Mouse (Mus musculus): ENCODE measurements at regions not wholly inside any gene's neighbourhood (a gene's known extent, or its start where the extent isn't known, plus 50 kb on each side); places are given as distances from the start of the nearest gene placed in this dataset.
A peak's percentile ranks its signal among the peaks of the same experiment; 100 is the strongest.

- Histone ChIP-seq H3K4me3 (ENCODE audit: low read depth, low read length) (no peak overlapping the region), H3K36me3 (ENCODE audit: insufficient read depth) (no peaks in the 10 kb centered on the region), H3K27ac (ENCODE audit: low read depth) (no peak overlapping the region), H3K9me3 (ENCODE audit: low read depth, low read length) (no peaks in the 10 kb centered on the region), H3K4me2 (no peak overlapping the region), H3K4me1 (ENCODE audit: insufficient read depth) (no peaks in the 10 kb centered on the region), H3K9ac (no peak overlapping the region), H3K27me3 (ENCODE audit: insufficient read depth, low read length) (no peaks in the 10 kb centered on the region)
- no peak for ATAC-seq (ENCODE audit: insufficient read depth)
- WGBS: 37% methylated on average over 9 of the region's 9 CpGs
- DNase-seq: peak; percentile 50
- TF ChIP-seq CTCF (IDR thresholded peaks at IDR 0.05; ENCODE audit: low read depth): no peak
These were observed 184.7 kb downstream of the Nrp2 start for GRCm38 (mm10) chr1:62887585-62888483.

GRCm38 (mm10) chr1:62901375-62901774, 198.3 kb downstream of the Nrp2 start:
- Histone ChIP-seq H3K9ac (no peak overlapping the region), H3K9me3 (ENCODE audit: low read depth, low read length) (no peaks in the 10 kb centered on the region), H3K4me2 (no peak overlapping the region), H3K4me3 (ENCODE audit: low read depth, low read length) (no peak overlapping the region), H3K27me3 (ENCODE audit: insufficient read depth, low read length) (no peaks in the 10 kb centered on the region), H3K4me1 (ENCODE audit: insufficient read depth) (0 out of 2 replicates have a peak, but pooled peaks cover 7% of the 10 kb centered on the region), H3K36me3 (ENCODE audit: insufficient read depth) (no peaks in the 10 kb centered on the region), H3K27ac (ENCODE audit: low read depth) (peak overlapping the region; percentile 19; the same call in 1 of the 2 replicates)
- ATAC-seq (ENCODE audit: insufficient read depth) (peak; percentile 89), DNase-seq (peak; percentile 80)
- no peak for TF ChIP-seq CTCF (IDR thresholded peaks at IDR 0.05; ENCODE audit: low read depth)
- WGBS: 39% methylated on average over 6 of the region's 6 CpGs

- no peak for TF ChIP-seq CTCF (IDR thresholded peaks at IDR 0.05; ENCODE audit: low read depth)
- 52% methylated on average over 5 of the region's 5 CpGs for WGBS
- Histone ChIP-seq H3K4me2 (no peak overlapping the region), H3K27me3 (ENCODE audit: insufficient read depth, low read length) (no peaks in the 10 kb centered on the region), H3K4me3 (ENCODE audit: low read depth, low read length) (no peak overlapping the region), H3K27ac (ENCODE audit: low read depth) (peak overlapping the region; percentile 19; the same call in 1 of the 2 replicates), H3K9ac (no peak overlapping the region), H3K4me1 (ENCODE audit: insufficient read depth) (0 out of 2 replicates have a peak, but pooled peaks cover 7% of the 10 kb centered on the region), H3K36me3 (ENCODE audit: insufficient read depth) (no peaks in the 10 kb centered on the region), H3K9me3 (ENCODE audit: low read depth, low read length) (no peaks in the 10 kb centered on the region)
- ATAC-seq (ENCODE audit: insufficient read depth) (no peak), DNase-seq (peak; percentile 51)
These were observed 198.8 kb downstream of the Nrp2 start for GRCm38 (mm10) chr1:62901871-62902270.

- Histone ChIP-seq H3K4me1 (ENCODE audit: insufficient read depth) (0 out of 2 replicates have a peak, but pooled peaks cover 7% of the 10 kb centered on the region), H3K36me3 (ENCODE audit: insufficient read depth) (no peaks in the 10 kb centered on the region), H3K9me3 (ENCODE audit: low read depth, low read length) (no peaks in the 10 kb centered on the region), H3K4me2 (no peak overlapping the region), H3K9ac (no peak overlapping the region), H3K27ac (ENCODE audit: low read depth) (no peak overlapping the region), H3K4me3 (ENCODE audit: low read depth, low read length) (no peak overlapping the region), H3K27me3 (ENCODE audit: insufficient read depth, low read length) (no peaks in the 10 kb centered on the region)
- 66% methylated on average over 6 of the region's 6 CpGs for WGBS
- DNase-seq: no peak
- no peak for TF ChIP-seq CTCF (IDR thresholded peaks at IDR 0.05; ENCODE audit: low read depth)
- no peak for ATAC-seq (ENCODE audit: insufficient read depth)
These were observed 199.9 kb downstream of the Nrp2 start for GRCm38 (mm10) chr1:62902931-62903453.

GRCm38 (mm10) chr1:62905739-62906138, 202.7 kb downstream of the Nrp2 start:
- Histone ChIP-seq H3K27me3 (ENCODE audit: insufficient read depth, low read length) (no peaks in the 10 kb centered on the region), H3K9me3 (ENCODE audit: low read depth, low read length) (no peaks in the 10 kb centered on the region), H3K36me3 (ENCODE audit: insufficient read depth) (no peaks in the 10 kb centered on the region), H3K4me2 (no peak overlapping the region), H3K9ac (no peak overlapping the region), H3K27ac (ENCODE audit: low read depth) (no peak overlapping the region), H3K4me3 (ENCODE audit: low read depth, low read length) (no peak overlapping the region), H3K4me1 (ENCODE audit: insufficient read depth) (no peaks in the 10 kb centered on the region)
- 69% methylated on average over 9 of the region's 9 CpGs for WGBS
- DNase-seq (no peak), ATAC-seq (ENCODE audit: insufficient read depth) (no peak)
- no peak for TF ChIP-seq CTCF (IDR thresholded peaks at IDR 0.05; ENCODE audit: low read depth)

- no peak overlapping the region for H3K4me3 ChIP-seq (ENCODE audit: low read depth, low read length)
- no peak overlapping the region for H3K9ac ChIP-seq
- WGBS: 79% methylated on average over 10 of the region's 10 CpGs
- no peak for ATAC-seq (ENCODE audit: insufficient read depth)
- no peaks in the 10 kb centered on the region for H3K27me3 ChIP-seq (ENCODE audit: insufficient read depth, low read length)
- H3K4me2 ChIP-seq: no peak overlapping the region
- no peaks in the 10 kb centered on the region for H3K9me3 ChIP-seq (ENCODE audit: low read depth, low read length)
- H3K4me1 ChIP-seq (ENCODE audit: insufficient read depth): no peaks in the 10 kb centered on the region
- no peak for DNase-seq
- no peak for TF ChIP-seq CTCF (IDR thresholded peaks at IDR 0.05; ENCODE audit: low read depth)
- no peak overlapping the region for H3K27ac ChIP-seq (ENCODE audit: low read depth)
- H3K36me3 ChIP-seq (ENCODE audit: insufficient read depth): no peaks in the 10 kb centered on the region
These were observed 204.2 kb downstream of the Nrp2 start for GRCm38 (mm10) chr1:62907243-62907642.
